Mouse (Mus musculus) cerebral cortex, adult 2 months (tissue): ENCODE results near the gene Celf2.

Experiments used
- WGBS: fragments of 180-500 bp; shearing (Covaris S2); methylation state at CpG from one replicate; pipeline ENCODE4 v1.1.7; 2018; 5-methylcytosine and 5-hydroxymethylcytosine counted together

Celf2 gene

GRCm38 (mm10) chr2:7509463-7509862, at the start of gene Celf2:
TSS of gene Celf2 (minus strand) at chr2:7509563.
- WGBS, result 96% methylated on average over 9 of the region's 9 CpGs

- 37% methylated on average over 4 of the region's 4 CpGs for whole genome bisulfite sequencing
These were observed 46.0 kb upstream of the Celf2 start for GRCm38 (mm10) chr2:7555144-7555892.

GRCm38 (mm10) chr2:7554601-7555000, 45.2 kb upstream of the Celf2 start:
- WGBS, result 49% methylated on average over 1 of the region's 1 CpGs

- 48% methylated on average over 3 of the region's 3 CpGs for WGBS
These were observed 43.5 kb upstream of the Celf2 start for GRCm38 (mm10) chr2:7552887-7553286.

GRCm38 (mm10) chr2:7548886-7549285, 39.5 kb upstream of the Celf2 start:
- WGBS, result 31% methylated on average over 4 of the region's 4 CpGs

- 60% methylated on average over 5 of the region's 5 CpGs for WGBS
These were observed 25.3 kb upstream of the Celf2 start for GRCm38 (mm10) chr2:7534615-7535204.

- 52% methylated on average over 2 of the region's 2 CpGs for WGBS
These were observed 24.8 kb upstream of the Celf2 start for GRCm38 (mm10) chr2:7534195-7534594.

GRCm38 (mm10) chr2:7531185-7531960, 22.0 kb upstream of the Celf2 start:
- WGBS, result 44% methylated on average over 6 of the region's 6 CpGs

- WGBS, result 48% methylated on average over 8 of the region's 8 CpGs
These were observed 21.3 kb upstream of the Celf2 start for GRCm38 (mm10) chr2:7530461-7531184.

- WGBS, result 26% methylated on average over 5 of the region's 5 CpGs
These were observed 20.3 kb upstream of the Celf2 start for GRCm38 (mm10) chr2:7529637-7530036.

GRCm38 (mm10) chr2:7526696-7527095, 17.3 kb upstream of the Celf2 start:
- 32% methylated on average over 6 of the region's 6 CpGs for WGBS

- WGBS, result 38% methylated on average over 1 of the region's 1 CpGs
These were observed 10.1 kb upstream of the Celf2 start for GRCm38 (mm10) chr2:7519473-7519872.

GRCm38 (mm10) chr2:7484974-7485373, 24.4 kb downstream of the Celf2 start:
- WGBS, result 77% methylated on average over 2 of the region's 2 CpGs

- WGBS, result 37% methylated on average over 4 of the region's 4 CpGs
These were observed 27.3 kb downstream of the Celf2 start for GRCm38 (mm10) chr2:7482062-7482461.

- 57% methylated on average over 5 of the region's 5 CpGs for WGBS
These were observed 48.9 kb downstream of the Celf2 start for GRCm38 (mm10) chr2:7460329-7461056.

- 30% methylated on average over 8 of the region's 8 CpGs for WGBS
These were observed 70.6 kb downstream of the Celf2 start for GRCm38 (mm10) chr2:7438721-7439282.

- 17% methylated on average over 1 of the region's 1 CpGs for WGBS
These were observed 82.9 kb downstream of the Celf2 start for GRCm38 (mm10) chr2:7426481-7426880.

- WGBS, result 38% methylated on average over 3 of the region's 3 CpGs
These were observed 108.8 kb downstream of the Celf2 start for GRCm38 (mm10) chr2:7400530-7400929.

GRCm38 (mm10) chr2:7395935-7396334, 113.4 kb downstream of the Celf2 start:
- WGBS, result 11% methylated on average over 8 of the region's 8 CpGs

- 16% methylated on average over 7 of the region's 7 CpGs for WGBS
These were observed 113.9 kb downstream of the Celf2 start for GRCm38 (mm10) chr2:7395473-7395872.

GRCm38 (mm10) chr2:7392500-7392899, 116.9 kb downstream of the Celf2 start:
- 47% methylated on average over 2 of the region's 2 CpGs for WGBS
